Mouse (Mus musculus) heart, embryonic 15.5 days (tissue): ENCODE data around the gene Olfr985. TPM values are rescaled to one million over a fixed set of nuclear protein-coding genes. Genes with fewer than 3 reads are reported as not detected.

Experiments used
- ATAC-seq: fragments of 200-750 bp; cut with Nextera tagmentation; replicated peaks from 2 replicates; pipeline ENCODE4 v1.8.0; 2017; ENCODE audit warnings: low read depth, moderate TSS enrichment; ENCODE audit not compliant: insufficient number of reproducible peaks, insufficient read depth, low FRiP score
- H3K27ac ChIP-seq: fragments of 300-500 bp; sonication (generic); 2 replicates; pipeline ENCODE4 v1.5.1; 2015; ENCODE audit warnings: mild to moderate bottlenecking, inconsistent platforms
- H3K27me3 ChIP-seq: fragments of 300-500 bp; sonication (generic); 2 replicates; pipeline ENCODE4 v1.6.1; 2015; ENCODE audit warnings: inconsistent platforms
- H3K36me3 ChIP-seq: fragments of 300-500 bp; sonication (generic); 2 replicates; pipeline ENCODE4 v1.6.1; 2015; ENCODE audit warnings: mild to moderate bottlenecking, inconsistent platforms
- H3K4me1 ChIP-seq: fragments of 300-500 bp; sonication (generic); replicated peaks from 2 replicates; pipeline ENCODE4 v1.6.1; 2015; ENCODE audit warnings: inconsistent platforms
- H3K4me2 ChIP-seq: fragments of 300-500 bp; sonication (generic); 2 replicates; pipeline ENCODE4 v1.6.1; 2015; ENCODE audit warnings: inconsistent platforms, mild to moderate bottlenecking, moderate library complexity
- H3K4me3 ChIP-seq: fragments of 300-500 bp; sonication (generic); 2 replicates; pipeline ENCODE4 v1.5.1; 2015; ENCODE audit warnings: mild to moderate bottlenecking, inconsistent platforms
- H3K9ac ChIP-seq: fragments of 300-500 bp; sonication (generic); 2 replicates; pipeline ENCODE4 v1.6.1; 2015; ENCODE audit warnings: mild to moderate bottlenecking, inconsistent platforms
- H3K9me3 ChIP-seq: fragments of 300-500 bp; sonication (generic); replicated peaks from 2 replicates; pipeline ENCODE4 v1.6.1; 2016; ENCODE audit warnings: inconsistent platforms
- WGBS: fragments of 180-500 bp; shearing (Covaris S2); methylation state at CpG from one replicate; pipeline ENCODE4 v1.1.7; 2015; ENCODE audit warnings: mixed read lengths; 5-methylcytosine and 5-hydroxymethylcytosine counted together
- polyA plus RNA-seq: library from polyadenylated mRNA; unstranded; fragments of >200 nt; fragmentation: Nextera tagmentation; extraction: Ambion mirVana; gene quantifications from 2 replicates; pipeline ENCODE4 v1.2.1, GENCODE M21; 2015

Olfr985 gene
- not detected in 2 replicates for polyA plus RNA-seq

DNA sequence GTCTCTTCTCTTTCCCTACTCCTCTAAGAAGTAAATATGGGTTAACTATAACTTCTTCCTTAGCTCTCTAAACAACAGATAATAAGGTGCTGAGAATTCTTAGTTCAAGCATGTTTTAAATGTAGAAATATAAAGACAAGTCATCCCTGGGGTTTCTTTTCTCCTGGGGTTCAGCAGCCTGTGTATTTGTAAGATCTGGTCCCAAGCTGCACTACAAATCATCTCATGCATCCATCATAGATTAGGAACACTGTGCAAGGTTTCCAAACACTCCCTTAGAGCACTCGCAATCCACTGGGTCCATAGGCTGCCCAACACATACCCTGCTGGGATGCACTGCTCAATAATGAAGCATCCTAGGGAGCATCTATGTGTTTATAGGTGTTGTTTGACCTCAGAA lies at the start of gene Olfr985:
Gene Olfr985 (minus strand): TSS at position 101 of the 400 bp plus-strand sequence.
- Histone ChIP-seq H3K27ac (no peak within 1 kb of the TSS), H3K9me3 (no peaks in the 10 kb centered on the region), H3K4me1 (no peaks in the 10 kb centered on the region), H3K36me3 (no peaks in the 10 kb centered on the region), H3K9ac (no peak within 1 kb of the TSS), H3K27me3 (no peaks in the 10 kb centered on the region), H3K4me3 (no peak within 1 kb of the TSS), H3K4me2 (no peak within 1 kb of the TSS)
- no peak for ATAC-seq
- WGBS, result 65% methylated on average over 1 of the region's 1 CpGs

DNA sequence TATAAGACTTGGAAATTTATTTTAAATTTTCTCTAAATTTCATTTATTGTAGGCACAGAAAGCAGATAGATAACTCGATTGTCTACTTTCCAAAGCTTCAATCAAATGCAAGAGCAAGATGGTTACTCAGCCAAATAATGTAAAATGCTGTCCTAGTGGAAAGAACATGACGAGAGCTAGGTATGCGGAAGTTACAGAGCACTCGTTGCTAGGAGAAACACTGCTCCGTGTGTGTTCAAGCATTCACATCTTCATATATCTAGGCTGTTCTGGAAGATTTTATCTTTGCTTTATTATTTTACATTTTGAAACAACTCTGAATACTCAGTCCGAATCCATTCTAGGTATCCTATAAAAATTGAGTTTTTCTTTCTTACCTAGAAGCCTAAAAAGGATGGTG lies 47.0 kb upstream of the Olfr985 start:
- no peak overlapping the region for H3K27ac ChIP-seq
- 73% methylated on average over 6 of the region's 6 CpGs for WGBS
- H3K9ac ChIP-seq, result no peak overlapping the region
- H3K4me3 ChIP-seq, result no peak overlapping the region
- no peak for ATAC-seq
- no peaks in the 10 kb centered on the region for H3K4me1 ChIP-seq
- no peaks in the 10 kb centered on the region for H3K36me3 ChIP-seq
- H3K27me3 ChIP-seq, result no peaks in the 10 kb centered on the region
- no peaks in the 10 kb centered on the region for H3K9me3 ChIP-seq
- H3K4me2 ChIP-seq, result no peak overlapping the region

DNA sequence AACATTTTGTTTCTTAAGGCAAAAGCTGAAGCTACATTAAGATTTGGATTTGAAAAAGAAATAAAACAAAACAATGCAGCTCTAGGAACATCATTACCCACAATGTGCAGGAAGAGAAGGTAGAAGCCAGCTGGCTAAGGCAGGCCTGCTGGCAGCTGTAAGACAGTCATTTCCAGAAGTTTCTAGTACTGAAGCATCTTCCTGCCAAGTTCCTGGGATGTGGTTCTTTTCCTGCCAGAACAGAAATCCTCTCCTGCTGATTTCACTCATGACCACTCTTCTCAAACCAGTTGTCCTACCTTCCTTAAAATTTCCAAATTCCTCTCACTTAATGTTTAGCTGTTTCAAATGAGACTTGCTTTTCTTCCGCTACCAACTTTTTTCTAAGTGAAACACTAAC lies 36.5 kb upstream of the Olfr985 start:
- Histone ChIP-seq H3K4me1 (no peaks in the 10 kb centered on the region), H3K4me2 (no peak overlapping the region), H3K36me3 (no peaks in the 10 kb centered on the region), H3K4me3 (no peak overlapping the region), H3K27me3 (no peaks in the 10 kb centered on the region), H3K27ac (no peak overlapping the region), H3K9me3 (no peaks in the 10 kb centered on the region), H3K9ac (no peak overlapping the region)
- WGBS, result 85% methylated on average over 1 of the region's 1 CpGs
- no peak for ATAC-seq

DNA sequence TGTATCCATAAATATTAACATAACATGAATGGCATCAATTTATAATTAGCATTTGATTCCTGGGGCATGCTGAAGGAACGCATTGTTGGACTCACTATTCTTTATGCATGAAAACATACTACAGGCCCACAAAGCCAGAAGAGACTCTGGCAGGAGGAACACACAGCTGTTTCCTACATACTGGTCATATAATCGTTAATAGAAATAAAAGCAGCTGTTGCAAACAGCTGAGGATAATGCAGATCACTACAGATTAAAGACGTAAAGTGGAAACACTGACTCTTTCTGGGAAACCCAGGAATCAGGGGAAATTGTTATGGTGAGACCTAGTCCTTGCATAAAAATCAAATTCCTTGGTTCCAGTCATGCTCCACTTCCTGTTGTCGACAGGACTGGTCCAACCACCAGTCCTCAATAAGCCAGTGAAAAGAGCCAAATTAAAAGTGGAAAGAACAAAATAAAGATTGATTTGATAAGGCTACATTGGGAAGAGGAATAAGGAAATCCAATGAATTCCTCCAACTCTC lies 25.2 kb upstream of the Olfr985 start:
- Histone ChIP-seq H3K9ac (no peak overlapping the region), H3K4me1 (no peaks in the 10 kb centered on the region), H3K4me2 (no peak overlapping the region), H3K4me3 (no peak overlapping the region), H3K9me3 (no peaks in the 10 kb centered on the region), H3K27me3 (no peaks in the 10 kb centered on the region), H3K36me3 (no peaks in the 10 kb centered on the region), H3K27ac (no peak overlapping the region)
- WGBS, result 57% methylated on average over 4 of the region's 4 CpGs
- ATAC-seq, result no peak

DNA sequence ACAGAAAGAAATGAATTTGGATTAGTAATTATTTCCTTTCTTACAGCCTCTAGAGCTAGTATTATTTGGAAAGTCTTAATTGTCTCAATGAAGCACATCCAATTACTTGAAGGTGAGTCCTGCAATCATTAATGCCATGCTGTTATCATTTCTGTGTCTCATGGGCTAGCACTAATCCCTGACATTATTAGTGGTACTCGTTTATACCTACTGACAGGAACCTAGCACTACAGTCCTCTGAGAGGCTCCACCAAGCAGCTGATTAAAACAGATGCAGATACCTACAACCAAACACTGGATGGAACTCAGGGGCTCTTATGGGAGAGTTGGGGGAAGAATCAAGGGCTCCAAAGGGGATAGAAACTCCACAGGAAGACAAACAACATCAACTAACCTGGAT lies 11.6 kb upstream of the Olfr985 start:
- 63% methylated on average over 1 of the region's 1 CpGs for WGBS
- no peaks in the 10 kb centered on the region for H3K4me1 ChIP-seq
- H3K27ac ChIP-seq, result no peak overlapping the region
- H3K4me2 ChIP-seq, result no peak overlapping the region
- no peaks in the 10 kb centered on the region for H3K36me3 ChIP-seq
- no peak overlapping the region for H3K9ac ChIP-seq
- ATAC-seq, result no peak
- H3K4me3 ChIP-seq, result no peak overlapping the region
- no peaks in the 10 kb centered on the region for H3K27me3 ChIP-seq
- no peaks in the 10 kb centered on the region for H3K9me3 ChIP-seq

DNA sequence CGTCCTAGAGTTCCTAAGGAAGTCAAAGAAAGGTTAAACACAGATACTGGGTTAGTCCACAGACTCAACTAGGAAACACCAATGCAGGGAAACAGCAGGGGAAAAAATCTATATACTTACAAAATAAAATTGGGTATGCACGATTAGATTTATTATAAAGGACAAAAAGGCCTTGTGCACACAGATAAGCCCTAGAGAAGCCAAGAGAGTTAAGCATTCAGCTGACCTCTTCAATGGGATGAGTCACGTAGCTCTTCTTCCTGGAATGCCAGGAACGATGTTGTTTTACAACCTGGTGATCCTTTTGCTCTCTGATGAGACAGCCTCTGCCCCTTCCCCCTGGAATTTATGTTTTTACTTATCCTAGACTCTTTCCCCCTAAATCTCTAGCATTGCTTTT lies 9.5 kb upstream of the Olfr985 start:
- no peak overlapping the region for H3K4me2 ChIP-seq
- ATAC-seq, result no peak
- WGBS, result 54% methylated on average over 4 of the region's 4 CpGs

DNA sequence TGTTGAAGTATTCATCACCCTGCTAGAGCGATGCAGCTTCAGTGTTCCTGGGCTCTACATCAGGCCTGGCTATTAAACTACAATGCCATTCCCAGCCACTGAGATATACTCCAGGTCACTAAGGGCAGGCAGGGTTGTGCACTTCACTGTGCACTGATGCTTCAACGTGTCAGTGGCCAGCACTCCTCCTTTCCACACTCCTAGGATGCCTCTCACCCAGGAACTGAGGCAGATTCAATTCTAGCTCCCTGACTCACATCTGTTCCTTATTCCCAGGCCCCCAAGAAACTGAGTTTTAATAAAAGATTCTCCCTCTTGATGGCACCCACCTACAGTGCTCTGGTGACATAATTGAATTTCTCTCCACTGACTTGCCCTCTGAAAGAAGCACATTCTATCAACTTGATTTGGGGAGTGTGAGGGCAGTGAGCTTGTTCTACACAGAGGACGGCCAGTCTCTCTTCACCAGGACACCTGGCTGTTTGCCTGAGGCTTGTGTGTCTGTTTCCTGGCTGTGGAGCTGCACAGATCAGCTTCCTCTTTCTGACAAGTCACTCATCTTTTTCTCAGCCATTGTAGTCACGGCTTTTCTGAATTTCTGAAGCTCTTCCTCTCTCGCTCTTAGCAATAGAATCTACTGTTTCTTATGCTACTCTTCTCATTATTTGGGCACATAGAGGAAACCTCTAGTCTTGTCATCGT lies 7.2 kb upstream of the Olfr985 start:
- Histone ChIP-seq H3K9me3 (no peaks in the 10 kb centered on the region), H3K36me3 (no peaks in the 10 kb centered on the region), H3K9ac (no peak overlapping the region), H3K4me1 (no peaks in the 10 kb centered on the region), H3K27me3 (no peaks in the 10 kb centered on the region), H3K4me3 (no peak overlapping the region), H3K4me2 (no peak overlapping the region), H3K27ac (no peak overlapping the region)
- 70% methylated on average over 6 of the region's 6 CpGs for WGBS
- no peak for ATAC-seq

More for the DNA sequence above, 9.5 kb upstream of the Olfr985 start:
- no peaks in the 10 kb centered on the region for H3K9me3 ChIP-seq
- H3K27me3 ChIP-seq, result no peaks in the 10 kb centered on the region
- no peaks in the 10 kb centered on the region for H3K4me1 ChIP-seq
- H3K36me3 ChIP-seq, result no peaks in the 10 kb centered on the region
- H3K4me3 ChIP-seq, result no peak overlapping the region
- H3K9ac ChIP-seq, result no peak overlapping the region
- no peak overlapping the region for H3K27ac ChIP-seq

DNA sequence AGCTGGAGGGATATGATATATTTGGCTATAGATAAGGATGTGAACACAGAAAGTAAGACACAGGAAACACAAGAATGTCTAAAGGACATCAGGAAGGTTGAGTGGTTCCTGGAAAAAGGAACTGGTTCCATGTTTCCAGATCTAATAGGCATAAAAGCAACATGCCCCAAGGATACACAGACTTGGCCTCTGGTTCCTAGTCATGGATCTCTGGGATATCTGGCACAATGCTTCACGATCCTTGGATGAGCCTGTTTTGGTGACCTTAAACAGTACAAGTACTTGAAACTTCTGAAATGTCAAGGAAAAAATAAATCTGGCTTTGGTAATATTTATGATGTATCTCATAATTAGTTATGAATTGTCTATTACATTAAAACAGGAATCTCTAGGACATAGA lies 572 bp upstream of the Olfr985 start:
- no peak overlapping the region for H3K9ac ChIP-seq
- no peaks in the 10 kb centered on the region for H3K4me1 ChIP-seq
- no peaks in the 10 kb centered on the region for H3K27me3 ChIP-seq
- WGBS, result 87% methylated on average over 1 of the region's 1 CpGs
- no peak overlapping the region for H3K4me2 ChIP-seq
- H3K4me3 ChIP-seq, result no peak overlapping the region
- H3K36me3 ChIP-seq, result no peaks in the 10 kb centered on the region
- H3K27ac ChIP-seq, result no peak overlapping the region
- H3K9me3 ChIP-seq, result no peaks in the 10 kb centered on the region
- no peak for ATAC-seq

DNA sequence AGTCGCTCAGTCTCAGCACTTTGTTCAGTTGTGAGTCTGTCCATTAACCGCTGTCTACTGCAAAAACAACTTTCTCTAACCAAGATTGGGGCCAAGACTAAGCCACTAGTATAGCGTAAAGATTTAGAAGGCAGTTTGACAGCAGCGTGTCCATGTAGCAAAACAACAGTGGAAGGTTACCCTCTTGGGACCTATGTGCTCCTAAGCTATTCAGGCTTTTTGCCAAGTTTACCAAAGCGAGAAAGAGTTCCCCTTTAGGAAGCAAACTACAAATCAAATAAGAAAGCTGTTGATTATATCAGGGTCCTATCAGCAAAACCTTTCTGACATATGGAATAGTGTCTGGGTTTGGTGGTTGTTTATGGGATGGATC lies 12.7 kb downstream of the Olfr985 start:
- no peaks in the 10 kb centered on the region for H3K36me3 ChIP-seq
- no peak for ATAC-seq
- H3K27ac ChIP-seq, result peak overlapping the region; percentile 40; the same call in 1 of the 2 replicates

DNA sequence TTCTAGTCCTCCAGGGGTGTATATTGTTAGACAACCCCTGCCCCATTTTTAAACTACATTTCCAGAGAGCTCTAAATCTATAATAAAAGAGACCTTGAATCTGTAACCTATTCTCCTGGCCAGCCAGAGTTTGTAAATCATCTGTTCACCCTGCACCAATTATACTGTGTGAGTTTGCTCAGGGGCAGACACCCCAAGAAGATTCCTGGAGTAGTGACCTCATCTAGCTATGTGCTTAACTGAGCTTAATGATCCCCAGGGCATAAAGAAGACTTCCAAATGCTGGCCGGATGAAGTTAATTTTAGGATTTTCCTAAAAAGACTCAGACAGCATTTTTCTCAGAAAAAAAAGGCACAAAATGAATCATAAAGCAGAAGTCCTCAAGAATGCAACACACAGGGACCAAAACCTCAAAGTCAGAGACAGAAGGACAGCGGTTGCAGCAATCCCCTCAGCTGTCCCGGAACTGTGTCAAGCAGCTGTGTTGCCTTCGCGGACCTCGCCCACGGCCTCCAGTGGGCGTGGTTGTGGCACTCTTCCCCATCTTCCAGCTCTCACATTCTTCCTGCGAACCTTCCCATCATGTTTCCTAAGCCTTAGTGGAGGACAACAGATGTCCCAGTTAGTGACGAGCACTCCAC lies 13.2 kb downstream of the Olfr985 start:
- WGBS, result 46% methylated on average over 10 of the region's 10 CpGs
- Histone ChIP-seq H3K9me3 (no peaks in the 10 kb centered on the region), H3K4me3 (no peak overlapping the region), H3K4me1 (no peaks in the 10 kb centered on the region), H3K4me2 (peak overlapping the region; percentile 20; the same call in 1 of the 2 replicates), H3K27ac (peak overlapping the region; percentile 40; the same call in 1 of the 2 replicates), H3K36me3 (no peaks in the 10 kb centered on the region), H3K9ac (no peak overlapping the region), H3K27me3 (no peaks in the 10 kb centered on the region)
- 0 out of 2 replicates have a peak, but pooled peaks have one; percentile 31 for ATAC-seq

More for the DNA sequence above, 12.7 kb downstream of the Olfr985 start:
- H3K4me2 ChIP-seq, result peak overlapping the region; percentile 20; the same call in 1 of the 2 replicates
- WGBS, result 64% methylated on average over 5 of the region's 5 CpGs
- no peaks in the 10 kb centered on the region for H3K9me3 ChIP-seq
- H3K4me3 ChIP-seq, result no peak overlapping the region
- H3K27me3 ChIP-seq, result no peaks in the 10 kb centered on the region
- H3K4me1 ChIP-seq, result no peaks in the 10 kb centered on the region
- H3K9ac ChIP-seq, result no peak overlapping the region

DNA sequence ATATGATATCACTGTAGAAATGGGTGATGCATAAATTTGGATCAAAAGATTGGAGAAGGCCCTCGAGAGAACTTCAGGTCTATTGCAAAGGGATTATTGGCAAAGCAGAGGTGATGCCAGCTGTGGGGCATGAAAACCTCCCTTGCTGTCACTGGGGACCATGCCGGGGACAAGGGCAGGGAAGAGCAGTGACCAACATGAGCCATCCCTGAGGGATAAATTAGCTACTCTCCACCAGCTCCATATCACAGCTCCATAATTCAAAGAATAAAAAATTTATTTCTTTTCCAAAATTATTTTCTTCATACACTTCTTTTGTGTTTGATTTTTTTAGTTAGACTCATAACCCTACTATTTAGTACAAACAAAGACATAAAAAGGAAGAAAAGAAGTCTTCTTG lies 15.9 kb downstream of the Olfr985 start, which contains the start of gene Olfr984:
Gene Olfr984 (minus strand): TSS at position 101 of the 400 bp plus-strand sequence.
- H3K36me3 ChIP-seq, result no peaks in the 10 kb centered on the region
- H3K4me1 ChIP-seq, result no peaks in the 10 kb centered on the region
- H3K27ac ChIP-seq, result no peak within 1 kb of the TSS
- no peak within 1 kb of the TSS for H3K9ac ChIP-seq
- ATAC-seq, result no peak
- no peak within 1 kb of the TSS for H3K4me3 ChIP-seq
- no peaks in the 10 kb centered on the region for H3K9me3 ChIP-seq
- H3K4me2 ChIP-seq, result no peak within 1 kb of the TSS
- H3K27me3 ChIP-seq, result no peaks in the 10 kb centered on the region
- 82% methylated on average over 2 of the region's 2 CpGs for whole genome bisulfite sequencing
